Mouse (Mus musculus): ENCODE measurements around the gene Rgr.

Gene Rgr

GRCm38 (mm10) chr14:37048914-37049410 lies at the start of gene Rgr:
Gene Rgr (minus strand): TSS chr14:37048964.
- in situ Hi-C loops (cut with MboI; ENCODE audit: unreplicated experiment in 2 of 2): no loop called here

- in situ Hi-C loops (cut with MboI; ENCODE audit: unreplicated experiment in 2 of 2): no loop called here
Measured at GRCm38 (mm10) chr14:37097956-37098530, 49.3 kb upstream of the Rgr start, which contains the start of gene Cdhr1. Gene Cdhr1 (minus strand): TSS chr14:37098347.

GRCm38 (mm10) chr14:37095556-37095955 lies 46.8 kb upstream of the Rgr start:
- in situ Hi-C loops (cut with MboI; ENCODE audit: unreplicated experiment in 2 of 2): no loop called here

- in situ Hi-C loops (cut with MboI; ENCODE audit: unreplicated experiment in 2 of 2): no loop called here
Measured at GRCm38 (mm10) chr14:37094436-37094835, 45.7 kb upstream of the Rgr start.

- in situ Hi-C loops (cut with MboI; ENCODE audit: unreplicated experiment in 2 of 2): no loop called here
Measured at GRCm38 (mm10) chr14:37083755-37084154, 35.0 kb upstream of the Rgr start.

GRCm38 (mm10) chr14:37080724-37081123 lies 32.0 kb upstream of the Rgr start:
- in situ Hi-C loops (cut with MboI; ENCODE audit: unreplicated experiment in 2 of 2): no loop called here

GRCm38 (mm10) chr14:37068516-37068915 lies 19.8 kb upstream of the Rgr start:
- in situ Hi-C loops (cut with MboI; ENCODE audit: unreplicated experiment in 2 of 2): no loop called here

- in situ Hi-C loops (cut with MboI; ENCODE audit: unreplicated experiment in 2 of 2): no loop called here
Measured at GRCm38 (mm10) chr14:37067629-37068028, 18.9 kb upstream of the Rgr start, which contains the start of gene Lrit2. Gene Lrit2 (plus strand): TSS chr14:37067929.

- in situ Hi-C loops (cut with MboI; ENCODE audit: unreplicated experiment in 2 of 2): no loop called here
Measured at GRCm38 (mm10) chr14:37066636-37067035, 17.9 kb upstream of the Rgr start.

GRCm38 (mm10) chr14:37064849-37065248 lies 16.1 kb upstream of the Rgr start:
- in situ Hi-C loops (cut with MboI; ENCODE audit: unreplicated experiment in 2 of 2): no loop called here

GRCm38 (mm10) chr14:37034432-37034831 lies 14.3 kb downstream of the Rgr start:
- in situ Hi-C loops (cut with MboI; ENCODE audit: unreplicated experiment in 2 of 2): loop anchor here (5.0 kb wide), 2 partner anchors 82 to 167 kb away; no protein-coding TSS in a partner anchor

GRCm38 (mm10) chr14:37033241-37033640 lies 15.5 kb downstream of the Rgr start:
- in situ Hi-C loops (cut with MboI; ENCODE audit: unreplicated experiment in 2 of 2): loop anchor here (5.0 kb wide), 2 partner anchors 81 to 166 kb away; no protein-coding TSS in a partner anchor

- in situ Hi-C loops (cut with MboI; ENCODE audit: unreplicated experiment in 2 of 2): loop anchor here (5.0 kb wide), 2 partner anchors 80 to 165 kb away; no protein-coding TSS in a partner anchor
Measured at GRCm38 (mm10) chr14:37032481-37033104, 16.2 kb downstream of the Rgr start.

GRCm38 (mm10) chr14:37028555-37028954 lies 20.2 kb downstream of the Rgr start:
- in situ Hi-C loops (cut with MboI; ENCODE audit: unreplicated experiment in 2 of 2): no loop called here

- in situ Hi-C loops (cut with MboI; ENCODE audit: unreplicated experiment in 2 of 2): no loop called here
Measured at GRCm38 (mm10) chr14:37027951-37028350, 20.8 kb downstream of the Rgr start.

- in situ Hi-C loops (cut with MboI; ENCODE audit: unreplicated experiment in 2 of 2): no loop called here
Measured at GRCm38 (mm10) chr14:37027248-37027933, 21.4 kb downstream of the Rgr start.

GRCm38 (mm10) chr14:37015894-37016293 lies 32.9 kb downstream of the Rgr start:
- in situ Hi-C loops (cut with MboI; ENCODE audit: unreplicated experiment in 2 of 2): no loop called here

- in situ Hi-C loops (cut with MboI; ENCODE audit: unreplicated experiment in 2 of 2): no loop called here
Measured at GRCm38 (mm10) chr14:37013644-37014043, 35.1 kb downstream of the Rgr start.

GRCm38 (mm10) chr14:37009686-37010085 lies 39.1 kb downstream of the Rgr start:
- in situ Hi-C loops (cut with MboI; ENCODE audit: unreplicated experiment in 2 of 2): no loop called here

GRCm38 (mm10) chr14:37006489-37006888 lies 42.3 kb downstream of the Rgr start:
- in situ Hi-C loops (cut with MboI; ENCODE audit: unreplicated experiment in 2 of 2): no loop called here

GRCm38 (mm10) chr14:37005865-37006264 lies 42.9 kb downstream of the Rgr start:
- in situ Hi-C loops (cut with MboI; ENCODE audit: unreplicated experiment in 2 of 2): no loop called here
